Mouse (Mus musculus): ENCODE data around the gene Gm20696. TPM values are rescaled to one million over a fixed set of nuclear protein-coding genes. Genes with fewer than 3 reads are reported as not detected.

The Gm20696 gene
- polyA plus RNA-seq, 1 experiment: not detected

DNA sequence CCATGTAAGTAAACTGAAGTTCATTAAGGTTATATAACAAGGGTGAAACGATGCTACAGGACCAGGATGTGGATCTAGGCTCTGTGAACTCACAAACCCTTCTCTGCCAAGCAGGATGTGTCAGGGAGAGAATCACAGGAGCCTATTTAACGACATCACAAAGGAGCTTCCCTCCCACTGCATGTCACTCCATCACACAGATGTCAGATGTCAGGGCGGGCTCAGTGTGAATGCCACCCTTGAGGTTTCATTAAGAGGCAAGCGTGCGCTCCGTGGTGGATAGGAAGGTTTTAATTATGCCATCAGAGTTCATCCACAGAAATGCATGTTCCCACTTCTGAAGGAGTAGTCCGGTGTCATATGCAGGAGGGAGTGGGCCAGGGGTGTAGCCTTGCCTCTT is 60.5 kb downstream of the Gm20696 start:
- no peaks in the 10 kb centered on the region for H3K27me3 ChIP-seq (ENCODE audit: control insufficient read depth)
- H3K4me1 ChIP-seq (ENCODE audit: control insufficient read depth): no peaks in the 10 kb centered on the region
- no peaks in the 10 kb centered on the region for H3K36me3 ChIP-seq (ENCODE audit: control insufficient read depth)
- H3K9me3 ChIP-seq (ENCODE audit: control insufficient read depth, low read length): no peaks in the 10 kb centered on the region
- TF ChIP-seq GATA1 (IDR thresholded peaks at IDR 0.05; ENCODE audit: low read length): no peak
- H3K4me3 ChIP-seq (replicated peaks): no peak overlapping the region

DNA sequence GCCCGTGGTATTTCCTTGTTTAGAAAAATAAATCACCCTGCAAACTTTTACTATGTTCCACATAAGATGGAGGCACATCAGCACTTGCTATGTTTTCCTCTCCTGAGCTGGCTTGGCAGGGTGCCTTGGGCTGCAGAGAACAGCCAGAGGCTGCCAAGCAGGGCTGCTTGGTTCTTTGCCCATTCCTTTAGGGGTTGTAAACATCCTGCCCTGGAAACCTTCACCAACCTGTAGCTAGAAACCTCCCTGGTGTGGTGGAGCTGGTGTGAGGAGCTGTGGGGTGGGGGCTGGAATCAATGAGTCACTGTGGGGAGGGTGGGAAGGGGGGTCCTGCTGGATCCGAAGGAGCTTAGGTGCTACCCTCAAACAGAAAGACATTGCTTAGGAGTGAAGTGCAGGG is 61.8 kb downstream of the Gm20696 start:
- Histone ChIP-seq H3K4me1 (ENCODE audit: control insufficient read depth) (no peaks in the 10 kb centered on the region), H3K36me3 (ENCODE audit: control insufficient read depth) (no peaks in the 10 kb centered on the region), H3K9me3 (ENCODE audit: control insufficient read depth, low read length) (no peaks in the 10 kb centered on the region), H3K27me3 (ENCODE audit: control insufficient read depth) (no peaks in the 10 kb centered on the region), H3K4me3 (replicated peaks) (no peak overlapping the region)
- TF ChIP-seq TAL1 (IDR thresholded peaks at IDR 0.05; ENCODE audit: low read length): no peak
- no peak for TF ChIP-seq GATA1 (IDR thresholded peaks at IDR 0.05; ENCODE audit: low read length)

DNA sequence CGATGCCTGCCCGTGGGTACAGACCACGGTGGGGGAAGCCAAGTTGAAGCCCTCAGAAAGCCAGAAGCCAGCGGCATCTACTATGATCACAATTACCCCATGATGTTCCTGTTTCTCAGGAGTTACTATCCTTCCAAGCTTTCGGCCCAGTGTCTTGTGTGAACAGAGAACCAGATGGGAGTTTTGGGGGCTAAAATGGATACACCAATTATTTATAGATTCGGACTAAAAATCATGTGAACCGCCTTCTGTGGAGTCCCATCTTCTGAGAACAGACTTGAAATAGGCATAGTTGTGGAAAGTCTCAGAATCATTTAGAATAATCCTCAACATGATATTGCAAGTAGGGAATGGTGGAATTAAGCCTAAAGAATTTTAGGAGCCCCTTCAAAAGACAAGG is 64.2 kb downstream of the Gm20696 start:
- TF ChIP-seq GATA1 (IDR thresholded peaks at IDR 0.05; ENCODE audit: low read length) (no peak), TAL1 (IDR thresholded peaks at IDR 0.05; ENCODE audit: low read length) (no peak)
- Histone ChIP-seq H3K27me3 (ENCODE audit: control insufficient read depth) (no peaks in the 10 kb centered on the region), H3K9me3 (ENCODE audit: control insufficient read depth, low read length) (no peaks in the 10 kb centered on the region)

DNA sequence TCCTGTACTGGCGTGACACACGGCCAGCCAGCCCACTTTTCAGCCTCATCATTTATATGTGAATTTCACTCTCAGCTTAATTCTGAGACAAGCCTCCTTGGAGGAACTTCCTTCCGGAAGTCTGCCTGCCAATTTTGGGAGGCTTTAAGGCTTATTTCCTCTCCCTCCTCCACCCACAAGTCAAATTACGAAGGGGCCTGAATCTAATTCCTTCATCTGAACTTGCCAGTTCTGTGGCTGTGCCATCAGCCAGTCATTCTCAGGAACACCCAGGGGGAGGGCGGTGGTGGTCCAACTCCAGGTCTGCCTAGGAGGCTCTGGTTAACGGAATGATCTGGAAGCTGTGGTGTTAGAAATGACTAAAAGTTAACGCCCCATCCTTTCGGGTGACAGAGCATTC is 65.7 kb downstream of the Gm20696 start:
- Histone ChIP-seq H3K4me3 (replicated peaks) (no peak overlapping the region), H3K27me3 (ENCODE audit: control insufficient read depth) (no peaks in the 10 kb centered on the region), H3K36me3 (ENCODE audit: control insufficient read depth) (no peaks in the 10 kb centered on the region), H3K9me3 (ENCODE audit: control insufficient read depth, low read length) (no peaks in the 10 kb centered on the region), H3K4me1 (ENCODE audit: control insufficient read depth) (no peaks in the 10 kb centered on the region)
- TF ChIP-seq GATA1 (IDR thresholded peaks at IDR 0.05; ENCODE audit: low read length) (no peak), TAL1 (IDR thresholded peaks at IDR 0.05; ENCODE audit: low read length) (no peak)

More for the DNA sequence above, 64.2 kb downstream of the Gm20696 start:
- no peak overlapping the region for H3K4me3 ChIP-seq (replicated peaks)
- H3K4me1 ChIP-seq (ENCODE audit: control insufficient read depth): no peaks in the 10 kb centered on the region
- H3K36me3 ChIP-seq (ENCODE audit: control insufficient read depth): no peaks in the 10 kb centered on the region

DNA sequence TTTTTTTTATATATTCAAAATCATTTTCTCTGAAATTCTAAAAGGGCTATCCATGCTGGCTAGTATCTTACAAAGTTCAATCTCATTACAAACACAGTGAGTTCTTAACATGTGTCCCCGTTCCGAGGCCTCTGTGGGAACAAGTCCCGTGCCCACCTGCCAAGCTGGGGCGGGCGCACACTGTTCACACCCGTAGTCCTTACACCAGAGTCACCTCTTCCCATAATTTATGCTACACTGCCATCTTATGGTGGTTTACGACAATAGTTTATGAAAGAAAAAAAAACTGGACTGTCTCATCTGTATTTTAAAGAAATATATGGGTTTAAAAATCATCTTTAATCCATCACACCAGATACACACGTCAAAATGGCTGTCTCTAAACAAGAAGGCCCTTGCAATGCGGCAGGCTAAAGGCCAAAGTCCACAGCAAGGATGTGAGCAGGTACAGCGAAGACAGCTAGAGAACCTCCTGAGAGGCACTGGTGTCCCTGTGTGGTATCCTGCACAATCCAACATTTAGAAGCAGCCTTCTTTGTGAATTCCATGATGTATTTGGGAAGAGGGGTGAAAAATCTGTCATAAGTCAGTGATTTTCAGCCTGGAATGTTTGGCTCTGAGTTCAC is 66.3 kb downstream of the Gm20696 start:
- Histone ChIP-seq H3K4me3 (replicated peaks) (no peak overlapping the region), H3K9me3 (ENCODE audit: control insufficient read depth, low read length) (no peaks in the 10 kb centered on the region), H3K36me3 (ENCODE audit: control insufficient read depth) (no peaks in the 10 kb centered on the region), H3K4me1 (ENCODE audit: control insufficient read depth) (no peaks in the 10 kb centered on the region), H3K27me3 (ENCODE audit: control insufficient read depth) (no peaks in the 10 kb centered on the region)
- TF ChIP-seq GATA1 (IDR thresholded peaks at IDR 0.05; ENCODE audit: low read length): no peak

DNA sequence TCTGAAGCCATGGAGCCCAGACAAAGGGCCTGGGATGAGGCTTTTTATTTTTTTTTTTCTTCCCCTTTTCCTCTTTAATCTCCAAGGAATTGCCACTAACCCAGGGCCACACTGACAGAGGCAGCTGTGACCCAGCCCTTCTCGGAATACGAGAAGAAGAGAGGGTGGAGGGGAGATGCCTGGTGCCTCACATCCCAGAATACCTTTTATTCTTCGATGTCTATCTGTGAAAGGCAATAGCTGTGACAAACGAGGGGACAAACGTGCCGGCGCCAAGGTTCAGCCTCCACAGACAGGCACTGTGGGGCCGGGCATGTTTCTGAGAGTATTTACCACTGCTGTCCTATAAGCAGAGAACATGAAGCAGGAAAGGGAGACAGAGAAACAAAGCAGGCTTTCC is 66.9 kb downstream of the Gm20696 start:
- Histone ChIP-seq H3K27me3 (ENCODE audit: control insufficient read depth) (no peaks in the 10 kb centered on the region), H3K36me3 (ENCODE audit: control insufficient read depth) (no peaks in the 10 kb centered on the region), H3K4me3 (replicated peaks) (no peak overlapping the region), H3K9me3 (ENCODE audit: control insufficient read depth, low read length) (no peaks in the 10 kb centered on the region), H3K4me1 (ENCODE audit: control insufficient read depth) (no peaks in the 10 kb centered on the region)
- TF ChIP-seq GATA1 (IDR thresholded peaks at IDR 0.05; ENCODE audit: low read length) (no peak), TAL1 (IDR thresholded peaks at IDR 0.05; ENCODE audit: low read length) (no peak)

DNA sequence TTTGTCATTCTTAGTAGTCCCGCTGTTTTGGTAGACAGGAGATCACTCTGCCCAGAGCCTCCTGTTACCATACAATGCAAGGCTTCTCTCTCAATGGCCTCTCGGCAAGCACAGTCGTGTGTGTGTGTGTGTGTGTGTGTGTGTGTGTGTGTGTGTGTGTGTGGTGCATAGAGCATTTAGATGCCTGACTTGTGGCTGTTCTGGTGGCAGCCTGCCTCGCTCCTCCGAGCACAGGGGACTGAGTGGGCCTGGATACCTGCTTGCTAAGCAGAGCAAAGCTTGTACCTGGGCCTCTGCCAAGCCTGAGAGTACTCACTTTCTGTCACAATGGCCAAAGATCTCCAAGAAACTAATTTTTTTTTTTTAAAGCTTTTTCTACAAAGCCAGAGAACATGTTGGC is 67.4 kb downstream of the Gm20696 start:
- Histone ChIP-seq H3K36me3 (ENCODE audit: control insufficient read depth) (no peaks in the 10 kb centered on the region), H3K4me3 (replicated peaks) (no peak overlapping the region), H3K4me1 (ENCODE audit: control insufficient read depth) (no peaks in the 10 kb centered on the region), H3K27me3 (ENCODE audit: control insufficient read depth) (no peaks in the 10 kb centered on the region), H3K9me3 (ENCODE audit: control insufficient read depth, low read length) (no peaks in the 10 kb centered on the region)
- no peak for TF ChIP-seq GATA1 (IDR thresholded peaks at IDR 0.05; ENCODE audit: low read length)
- no peak for TF ChIP-seq TAL1 (IDR thresholded peaks at IDR 0.05; ENCODE audit: low read length)

DNA sequence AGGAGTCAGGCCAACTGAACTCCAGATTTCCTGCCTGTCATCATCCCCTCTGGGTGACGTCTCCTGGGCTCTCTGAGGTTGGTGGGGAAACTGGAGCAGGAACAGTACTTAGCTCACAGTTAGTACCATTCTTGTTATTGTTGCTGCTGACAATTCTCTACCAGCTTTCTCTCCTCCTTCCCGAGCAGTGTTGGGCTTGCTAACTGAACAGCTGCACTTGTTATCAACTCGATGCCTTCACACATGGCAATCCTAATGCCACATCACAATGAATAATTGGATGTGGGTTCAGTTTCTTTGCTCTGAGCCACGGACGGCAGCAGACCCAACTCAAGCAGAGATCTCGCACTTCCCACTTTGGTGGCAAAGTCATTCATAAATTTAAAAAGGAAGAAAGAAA is 89.6 kb downstream of the Gm20696 start:
- Histone ChIP-seq H3K36me3 (ENCODE audit: control insufficient read depth) (no peaks in the 10 kb centered on the region), H3K4me3 (replicated peaks) (no peak overlapping the region), H3K4me1 (ENCODE audit: control insufficient read depth) (no peaks in the 10 kb centered on the region), H3K27me3 (ENCODE audit: control insufficient read depth) (no peaks in the 10 kb centered on the region), H3K9me3 (ENCODE audit: control insufficient read depth, low read length) (no peaks in the 10 kb centered on the region)
- TF ChIP-seq GATA1 (IDR thresholded peaks at IDR 0.05; ENCODE audit: low read length) (no peak), TAL1 (IDR thresholded peaks at IDR 0.05; ENCODE audit: low read length) (no peak)

DNA sequence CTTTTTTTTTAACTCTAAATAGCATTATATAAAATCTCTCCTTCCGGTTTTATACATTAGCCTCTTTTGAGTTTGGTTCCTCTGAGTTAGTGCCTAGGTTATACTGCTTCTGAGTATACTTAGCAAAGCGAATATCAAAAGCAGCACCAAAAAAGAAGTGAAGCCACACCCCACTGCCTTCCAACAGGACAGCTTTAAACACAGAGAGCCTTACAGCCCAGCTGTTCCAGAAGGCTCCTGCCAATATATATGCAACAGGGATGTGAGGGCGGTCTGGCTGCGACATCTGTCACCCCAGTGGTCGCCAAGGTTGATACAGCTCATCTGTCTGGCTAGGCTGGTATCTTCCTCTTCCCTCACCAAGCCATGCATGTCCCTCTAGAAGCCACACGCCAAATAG is 91.0 kb downstream of the Gm20696 start:
- no peak for TF ChIP-seq GATA1 (IDR thresholded peaks at IDR 0.05; ENCODE audit: low read length)
- no peak for TF ChIP-seq TAL1 (IDR thresholded peaks at IDR 0.05; ENCODE audit: low read length)
- no peaks in the 10 kb centered on the region for H3K9me3 ChIP-seq (ENCODE audit: control insufficient read depth, low read length)
- no peaks in the 10 kb centered on the region for H3K27me3 ChIP-seq (ENCODE audit: control insufficient read depth)
- H3K4me1 ChIP-seq (ENCODE audit: control insufficient read depth): no peaks in the 10 kb centered on the region
- H3K36me3 ChIP-seq (ENCODE audit: control insufficient read depth): no peaks in the 10 kb centered on the region
- no peak overlapping the region for H3K4me3 ChIP-seq (replicated peaks)

DNA sequence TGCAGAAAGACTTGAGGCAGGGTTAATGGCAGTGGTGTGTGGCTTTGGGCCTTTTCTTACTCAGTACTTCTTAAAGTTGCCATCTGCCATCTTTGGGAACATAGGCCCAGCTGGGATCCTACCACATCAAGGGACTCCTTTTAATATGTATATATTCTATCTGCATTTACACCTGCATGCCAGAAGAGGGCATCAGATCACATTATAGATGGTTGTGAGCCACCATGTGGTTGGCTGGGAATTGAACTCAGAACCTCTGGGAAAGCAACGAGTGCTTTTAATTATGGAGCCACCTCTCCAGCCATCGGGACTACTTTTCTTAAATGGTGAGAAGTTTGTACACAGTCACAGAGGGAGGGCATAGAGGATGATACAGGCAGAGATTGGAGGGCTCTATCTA is 93.3 kb downstream of the Gm20696 start:
- Histone ChIP-seq H3K4me3 (replicated peaks) (no peak overlapping the region), H3K36me3 (ENCODE audit: control insufficient read depth) (no peaks in the 10 kb centered on the region), H3K27me3 (ENCODE audit: control insufficient read depth) (no peaks in the 10 kb centered on the region), H3K9me3 (ENCODE audit: control insufficient read depth, low read length) (no peaks in the 10 kb centered on the region), H3K4me1 (ENCODE audit: control insufficient read depth) (no peaks in the 10 kb centered on the region)
- TF ChIP-seq GATA1 (IDR thresholded peaks at IDR 0.05; ENCODE audit: low read length): no peak
- no peak for TF ChIP-seq TAL1 (IDR thresholded peaks at IDR 0.05; ENCODE audit: low read length)
